Mouse (Mus musculus) mouse embryonic stem cell (cell line): ENCODE measurements around the gene Iglon5.

Experiments used
- in situ Hi-C, 2 experiments: fragments of 300-500 bp; cut with MboI; formaldehyde crosslinking; loops; 1 replicate in 1 of 2; 3 replicates in 1 of 2; pipeline ENCODE4 v1.14.3; 2019 to 2020; ENCODE audit warnings: low sequenced_read_pairs in 2 of 2, low pct_unique_long_range_greater_than_20kb in 1 of 2, mixed read lengths in 1 of 2; ENCODE audit not compliant: unreplicated experiment in 1 of 2

Iglon5 gene

GRCm38 (mm10) chr7:43438611-43439010 lies 51.3 kb downstream of the Iglon5 start:
- in situ Hi-C loops: no loop called here

- in situ Hi-C loops: no loop called here
Measured at GRCm38 (mm10) chr7:43436341-43437255, 53.3 kb downstream of the Iglon5 start, which contains the start of gene Nkg7. Gene Nkg7 (plus strand): TSS chr7:43437073.

- in situ Hi-C loops: no loop called here
Measured at GRCm38 (mm10) chr7:43434676-43435075, 55.2 kb downstream of the Iglon5 start.

GRCm38 (mm10) chr7:43432891-43433290 lies 57.0 kb downstream of the Iglon5 start:
- in situ Hi-C loops: no loop called here

GRCm38 (mm10) chr7:43429500-43429899 lies 60.4 kb downstream of the Iglon5 start:
- in situ Hi-C loops: no loop called here

GRCm38 (mm10) chr7:43427406-43427805 lies 62.5 kb downstream of the Iglon5 start, which contains the start of gene Lim2:
Gene Lim2 (plus strand): TSS chr7:43427670.
- in situ Hi-C loops: no loop called here

GRCm38 (mm10) chr7:43423991-43424625 lies 65.8 kb downstream of the Iglon5 start:
- in situ Hi-C loops: no loop called here

- in situ Hi-C loops: no loop called here
Measured at GRCm38 (mm10) chr7:43422995-43423617, 66.8 kb downstream of the Iglon5 start.
